Mouse (Mus musculus) CD4-positive, CD25-positive, alpha-beta regulatory T cell, adult 2 months (primary cell): ENCODE data around the gene Emx2.

Experiments
- DNase-seq: peaks from one replicate; pipeline ENCODE4 v3.0.0-alpha.2; 2012; ENCODE audit warnings: low read depth, low spot score

Emx2 gene

GRCm38 (mm10) chr19:59461481-59462421 is 3.6 kb downstream of the Emx2 start:
- DNase-seq: peak; percentile 5

GRCm38 (mm10) chr19:59462459-59463292 is 4.5 kb downstream of the Emx2 start:
- DNase-seq: no peak

- DNase-seq: no peak
Observed at GRCm38 (mm10) chr19:59463842-59464443, 5.8 kb downstream of the Emx2 start.

- no peak for DNase-seq
Observed at GRCm38 (mm10) chr19:59465281-59465680, 7.1 kb downstream of the Emx2 start.

- DNase-seq: no peak
Observed at GRCm38 (mm10) chr19:59465751-59466410, 7.7 kb downstream of the Emx2 start.

GRCm38 (mm10) chr19:59466417-59466937 is 8.3 kb downstream of the Emx2 start:
- no peak for DNase-seq

GRCm38 (mm10) chr19:59467016-59467412 is 8.8 kb downstream of the Emx2 start:
- DNase-seq: no peak

- no peak for DNase-seq
Observed at GRCm38 (mm10) chr19:59467413-59468064, 9.4 kb downstream of the Emx2 start.

GRCm38 (mm10) chr19:59468065-59468810 is 10.1 kb downstream of the Emx2 start:
- no peak for DNase-seq

- no peak for DNase-seq
Observed at GRCm38 (mm10) chr19:59469035-59469949, 11.1 kb downstream of the Emx2 start.

GRCm38 (mm10) chr19:59470074-59470630 is 12.0 kb downstream of the Emx2 start:
- no peak for DNase-seq

GRCm38 (mm10) chr19:59470913-59471312 is 12.7 kb downstream of the Emx2 start:
- DNase-seq: no peak

GRCm38 (mm10) chr19:59472844-59473243 is 14.7 kb downstream of the Emx2 start:
- DNase-seq: no peak

GRCm38 (mm10) chr19:59479912-59480311 is 21.7 kb downstream of the Emx2 start:
- DNase-seq: no peak

- DNase-seq: no peak
Observed at GRCm38 (mm10) chr19:59480563-59480962, 22.4 kb downstream of the Emx2 start.

GRCm38 (mm10) chr19:59492258-59492657 is 34.1 kb downstream of the Emx2 start:
- no peak for DNase-seq

GRCm38 (mm10) chr19:59496832-59497231 is 38.7 kb downstream of the Emx2 start:
- no peak for DNase-seq

- DNase-seq: no peak
Observed at GRCm38 (mm10) chr19:59508896-59509295, 50.7 kb downstream of the Emx2 start.

- DNase-seq: no peak
Observed at GRCm38 (mm10) chr19:59513181-59513580, 55.0 kb downstream of the Emx2 start.
